Mouse (Mus musculus) spleen, adult 10 weeks (tissue): ENCODE data around the gene Zfp160. TPM values are rescaled to one million over a fixed set of nuclear protein-coding genes. Genes with fewer than 3 reads are reported as not detected.

ENCODE experiments used
- polyA plus RNA-seq: library from polyadenylated mRNA; stranded (reverse); fragments of 350-450 nt; fragmentation: Illumina TruSeq; extraction: RNeasy Lipid Tissue Mini Kit (QIAGEN cat#74804); gene quantifications from one replicate; pipeline ENCODE4 v1.2.3, GENCODE M21; 2015; ENCODE audit warnings: low replicate concordance; ENCODE audit not compliant: insufficient read depth

Gene Zfp160
- 45.3 TPM for polyA plus RNA-seq

DNA sequence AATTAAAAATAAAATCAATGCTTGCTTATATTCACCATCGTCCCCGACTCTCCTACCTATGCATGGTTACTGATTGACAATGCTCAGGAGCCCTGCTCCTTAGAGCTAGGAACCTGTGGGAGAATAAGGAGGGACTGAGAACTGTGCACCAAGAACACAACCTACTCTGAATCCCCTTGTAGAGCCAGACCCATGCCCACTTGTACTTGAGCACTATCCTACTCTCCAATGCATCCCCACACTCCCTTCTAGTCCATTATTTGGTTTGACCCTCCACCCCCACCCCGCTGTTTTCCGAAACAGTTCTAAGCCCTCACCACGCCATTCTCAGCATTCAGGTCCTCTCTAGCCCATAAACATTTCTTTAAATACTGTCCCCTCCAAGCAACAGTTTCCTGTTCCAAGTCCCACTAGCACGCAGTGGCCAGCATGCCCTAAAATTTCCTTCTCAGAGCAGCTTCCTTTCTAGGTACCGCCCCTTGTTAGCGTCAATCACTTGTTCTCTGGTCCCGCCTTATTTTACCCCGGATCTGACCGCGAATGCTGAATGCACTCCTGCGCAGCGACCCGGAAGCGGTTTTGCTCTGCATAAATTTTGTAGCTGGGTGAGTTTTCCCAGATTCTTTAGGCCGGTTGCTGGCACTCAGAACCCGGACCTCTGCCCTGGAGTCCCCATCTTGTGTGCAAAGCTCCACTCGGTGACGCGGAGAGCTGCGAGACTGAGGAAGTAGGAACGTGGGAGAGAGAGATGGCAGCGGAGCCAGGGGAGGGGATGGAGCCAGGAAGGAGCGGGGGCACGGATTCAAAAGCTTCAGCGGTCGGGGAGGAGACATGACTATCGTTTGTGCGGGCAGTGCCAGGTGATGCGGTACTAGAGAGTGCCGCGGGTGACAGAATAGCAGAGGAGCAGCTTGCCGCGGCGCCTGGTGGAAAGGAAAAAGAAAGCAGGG lies at the start of gene Zfp160:
Zfp160 (plus strand) TSS at position 522 of the 950 bp plus-strand sequence.

GRCm38 (mm10) chr17:20996364-20996763 lies 12.3 kb upstream of the Zfp160 start, which contains the start of gene Vmn1r233:
TSS of gene Vmn1r233 (minus strand) at chr17:20996464.

Other genes with a start within 250 kb of the Zfp160 start
- not detected for gene Vmn1r228, start 222.7 kb upstream of the Zfp160 start, polyA plus RNA-seq
- not detected for gene Vmn1r229, start 197.3 kb upstream of the Zfp160 start, polyA plus RNA-seq
- gene Vmn1r230, start 168.5 kb upstream of the Zfp160 start, polyA plus RNA-seq: not detected
- gene Vmn1r231, start 103.8 kb upstream of the Zfp160 start, polyA plus RNA-seq: not detected
- gene Vmn1r232, start 89.2 kb upstream of the Zfp160 start, polyA plus RNA-seq: not detected
- gene Ppp2r1a, start 63.6 kb upstream of the Zfp160 start, polyA plus RNA-seq: 136 TPM
- not detected for gene Vmn1r233, start 12.4 kb upstream of the Zfp160 start, polyA plus RNA-seq
- gene Vmn1r234, start 217.2 kb downstream of the Zfp160 start, polyA plus RNA-seq: not detected
- not detected for gene Vmn1r235, start 247.5 kb downstream of the Zfp160 start, polyA plus RNA-seq